Mouse (Mus musculus) neural tube, embryonic 14.5 days (tissue): ENCODE data around the gene Spcs1. TPM values are rescaled to one million over a fixed set of nuclear protein-coding genes. Genes with fewer than 3 reads are reported as not detected.

Experiments
- ATAC-seq: fragments of 200-750 bp; cut with Nextera tagmentation; 2 replicates; pipeline ENCODE4 v1.8.0; 2017; ENCODE audit warnings: low read depth, mild to moderate bottlenecking, moderate TSS enrichment, moderate library complexity
- H3K27ac ChIP-seq: fragments of 300-500 bp; sonication (generic); 2 replicates; pipeline ENCODE4 v1.5.1; 2014; ENCODE audit warnings: low read depth, mild to moderate bottlenecking, control low read depth, low read length, moderate library complexity, mixed read lengths
- H3K27me3 ChIP-seq: fragments of 300-500 bp; sonication (generic); 2 replicates; pipeline ENCODE4 v1.6.1; 2014; ENCODE audit warnings: low read length; ENCODE audit not compliant: control insufficient read depth, insufficient read depth
- H3K36me3 ChIP-seq: fragments of 300-500 bp; sonication (generic); 2 replicates; pipeline ENCODE4 v1.6.1; 2014; ENCODE audit warnings: low read length, mixed read lengths; ENCODE audit not compliant: control insufficient read depth, insufficient read depth
- H3K4me1 ChIP-seq: fragments of 300-500 bp; sonication (generic); 2 replicates; pipeline ENCODE4 v1.6.1; 2014; ENCODE audit warnings: low read length; ENCODE audit not compliant: control insufficient read depth, insufficient read depth
- H3K4me2 ChIP-seq: fragments of 300-500 bp; sonication (generic); 2 replicates; pipeline ENCODE4 v1.6.1; 2014; ENCODE audit warnings: mild to moderate bottlenecking, low read depth, low read length, control low read depth
- H3K4me3 ChIP-seq: fragments of 300-500 bp; sonication (generic); 2 replicates; pipeline ENCODE4 v1.5.1; 2014; ENCODE audit warnings: low read depth, low read length, control low read depth, mixed read lengths
- H3K9ac ChIP-seq: fragments of 300-500 bp; sonication (generic); replicated peaks from 2 replicates; pipeline ENCODE4 v1.6.1; 2014; ENCODE audit warnings: low read depth, mild to moderate bottlenecking, control low read depth, low read length, mixed read lengths
- H3K9me3 ChIP-seq: fragments of 300-500 bp; sonication (generic); 2 replicates; pipeline ENCODE4 v1.6.1; 2016; ENCODE audit warnings: low read length; ENCODE audit not compliant: control insufficient read depth
- WGBS: fragments of 180-500 bp; shearing (Covaris S2); extraction: QIAGEN DNeasy Blood & Tissue Kit; methylation state at CpG from one replicate; pipeline ENCODE4 v1.1.7; 2014; 5-methylcytosine and 5-hydroxymethylcytosine counted together
- polyA plus RNA-seq: library from polyadenylated mRNA; unstranded; fragments of >200 nt; fragmentation: Nextera tagmentation; extraction: Ambion mirVana; gene quantifications from 2 replicates; pipeline ENCODE4 v1.2.1, GENCODE M21; 2014

Gene Spcs1
- polyA plus RNA-seq, 1 experiment from 2014 or later, result 336 TPM

DNA sequence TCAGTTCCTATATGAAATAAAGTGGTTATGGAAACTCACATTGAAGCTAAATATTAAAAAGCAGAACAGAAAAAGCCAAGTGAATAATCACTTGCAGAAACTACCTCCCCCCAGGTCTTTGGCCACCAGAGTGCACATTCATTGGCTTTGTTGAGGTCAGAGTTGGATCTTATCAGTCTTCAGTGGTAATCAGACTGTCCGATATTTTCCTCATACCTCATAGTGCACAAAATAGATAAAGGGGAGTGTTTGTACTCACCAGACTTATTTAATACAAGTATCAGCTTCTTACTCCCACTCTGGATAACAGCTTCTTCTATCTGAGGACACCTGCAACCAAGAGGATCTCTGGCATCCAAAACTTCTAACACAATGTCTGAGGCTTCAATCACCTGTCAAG, 14.6 kb upstream of the Spcs1 start:
- H3K4me3 ChIP-seq, result no peak overlapping the region
- no peak overlapping the region for H3K4me2 ChIP-seq
- H3K9me3 ChIP-seq, result no peaks in the 10 kb centered on the region
- ATAC-seq, result no peak
- no peak overlapping the region for H3K9ac ChIP-seq
- WGBS, result 93% methylated on average over 1 of the region's 1 CpGs
- H3K36me3 ChIP-seq, result peaks cover 52% of the 10 kb centered on the region
- peaks cover 19% of the 10 kb centered on the region for H3K4me1 ChIP-seq
- no peaks in the 10 kb centered on the region for H3K27me3 ChIP-seq
- no peak overlapping the region for H3K27ac ChIP-seq

DNA sequence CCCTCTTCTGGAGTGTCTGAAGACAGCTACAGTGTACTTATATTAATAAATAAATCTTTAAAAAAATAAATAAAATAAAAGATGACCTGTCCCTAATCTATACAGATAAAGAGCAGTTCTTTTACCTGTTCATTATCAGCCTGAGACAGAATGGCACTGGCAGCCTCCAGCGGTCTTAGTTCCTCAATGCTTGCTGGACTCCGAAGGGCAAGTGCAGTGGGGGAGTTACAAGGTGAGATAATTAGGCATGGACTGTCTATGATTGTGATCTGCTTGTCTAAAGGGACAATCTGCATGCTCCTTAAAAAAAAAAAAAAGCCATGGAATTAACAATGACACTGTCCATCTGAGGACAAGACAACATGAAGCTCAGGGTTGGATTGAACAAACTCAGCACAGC, 12.5 kb upstream of the Spcs1 start:
- 95% methylated on average over 2 of the region's 2 CpGs for WGBS
- H3K36me3 ChIP-seq, result peaks cover 68% of the 10 kb centered on the region
- no peaks in the 10 kb centered on the region for H3K27me3 ChIP-seq
- no peak overlapping the region for H3K4me2 ChIP-seq
- no peak overlapping the region for H3K4me3 ChIP-seq
- no peaks in the 10 kb centered on the region for H3K9me3 ChIP-seq
- no peak overlapping the region for H3K9ac ChIP-seq
- H3K4me1 ChIP-seq, result peaks cover 8% of the 10 kb centered on the region
- no peak for ATAC-seq
- H3K27ac ChIP-seq, result no peak overlapping the region

DNA sequence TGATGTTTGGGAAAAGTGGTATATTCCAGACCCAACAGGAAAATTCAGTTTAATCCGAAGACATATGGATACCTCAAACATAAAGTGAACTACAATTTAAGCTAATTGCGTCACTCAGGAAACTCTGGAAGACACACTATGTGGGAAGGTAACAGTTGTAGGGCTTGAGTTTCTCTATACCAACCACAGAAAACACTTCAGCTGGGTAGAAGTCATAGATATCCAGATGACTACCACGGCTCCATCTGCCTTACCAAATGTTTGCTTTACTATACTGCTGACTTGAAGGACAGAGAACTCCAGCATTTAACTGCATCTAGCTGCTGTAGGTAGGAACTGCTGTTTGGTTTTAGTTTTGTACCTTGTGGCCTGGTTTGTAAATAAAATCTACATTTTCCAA, 10.1 kb upstream of the Spcs1 start:
- ATAC-seq, result no peak
- no peak overlapping the region for H3K9ac ChIP-seq
- 97% methylated on average over 3 of the region's 3 CpGs for WGBS
- H3K4me2 ChIP-seq, result no peak overlapping the region
- no peak overlapping the region for H3K27ac ChIP-seq
- H3K9me3 ChIP-seq, result no peaks in the 10 kb centered on the region
- H3K36me3 ChIP-seq, result peaks cover 74% of the 10 kb centered on the region
- H3K4me1 ChIP-seq, result no peaks in the 10 kb centered on the region
- H3K27me3 ChIP-seq, result no peaks in the 10 kb centered on the region
- no peak overlapping the region for H3K4me3 ChIP-seq

DNA sequence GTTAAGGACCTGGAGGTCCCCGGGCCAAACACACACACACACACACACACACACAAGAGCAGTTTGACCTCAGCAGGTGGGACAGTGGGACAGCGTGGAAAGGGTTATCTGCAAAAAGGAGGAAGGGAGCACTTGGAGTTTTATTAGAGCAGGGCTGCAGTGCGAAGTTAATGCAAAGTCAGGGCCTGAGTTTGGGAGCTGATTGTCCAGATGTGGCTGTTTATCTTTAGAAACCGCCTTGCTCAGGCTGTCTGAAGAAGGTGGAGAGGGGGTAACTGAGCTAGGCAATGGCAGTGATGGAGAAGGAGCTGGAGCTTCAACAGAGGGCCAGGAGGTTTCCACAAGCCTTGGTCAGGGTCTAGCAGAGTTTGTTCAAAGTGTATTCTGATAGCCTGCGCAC, 5.3 kb upstream of the Spcs1 start:
- Histone ChIP-seq H3K27me3 (no peaks in the 10 kb centered on the region), H3K4me1 (peaks cover 6% of the 10 kb centered on the region), H3K4me2 (no peak overlapping the region), H3K4me3 (no peak overlapping the region), H3K9ac (no peak overlapping the region), H3K9me3 (no peaks in the 10 kb centered on the region), H3K27ac (no peak overlapping the region), H3K36me3 (peaks cover 32% of the 10 kb centered on the region)
- ATAC-seq, result no peak
- 79% methylated on average over 5 of the region's 5 CpGs for WGBS

DNA sequence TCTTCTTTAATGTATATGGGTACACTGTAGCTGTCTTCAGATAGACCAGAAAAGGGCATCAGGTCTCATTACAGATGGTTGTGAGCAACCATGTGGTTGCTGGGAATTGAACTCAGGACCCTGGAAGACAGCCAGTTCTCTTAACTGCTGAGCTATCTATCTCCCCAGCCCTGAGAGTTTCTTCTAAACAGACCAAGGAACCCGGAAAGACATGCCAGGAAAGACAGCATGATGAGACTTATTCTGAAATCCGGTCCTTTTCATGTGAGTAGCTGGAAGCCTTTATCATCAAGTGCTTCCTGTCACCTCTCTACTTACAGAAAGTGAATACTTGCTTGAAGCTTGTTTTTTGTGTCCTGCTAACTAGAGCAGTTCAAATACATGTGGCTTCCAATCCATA, 3.1 kb upstream of the Spcs1 start:
- H3K4me1 ChIP-seq, result peaks cover 13% of the 10 kb centered on the region
- H3K4me3 ChIP-seq, result no peak overlapping the region
- H3K9ac ChIP-seq, result no peak overlapping the region
- no peak overlapping the region for H3K4me2 ChIP-seq
- peaks cover 14% of the 10 kb centered on the region for H3K36me3 ChIP-seq
- H3K27ac ChIP-seq, result no peak overlapping the region
- no peaks in the 10 kb centered on the region for H3K27me3 ChIP-seq
- no peaks in the 10 kb centered on the region for H3K9me3 ChIP-seq
- WGBS, result 87% methylated on average over 2 of the region's 2 CpGs
- no peak for ATAC-seq

DNA sequence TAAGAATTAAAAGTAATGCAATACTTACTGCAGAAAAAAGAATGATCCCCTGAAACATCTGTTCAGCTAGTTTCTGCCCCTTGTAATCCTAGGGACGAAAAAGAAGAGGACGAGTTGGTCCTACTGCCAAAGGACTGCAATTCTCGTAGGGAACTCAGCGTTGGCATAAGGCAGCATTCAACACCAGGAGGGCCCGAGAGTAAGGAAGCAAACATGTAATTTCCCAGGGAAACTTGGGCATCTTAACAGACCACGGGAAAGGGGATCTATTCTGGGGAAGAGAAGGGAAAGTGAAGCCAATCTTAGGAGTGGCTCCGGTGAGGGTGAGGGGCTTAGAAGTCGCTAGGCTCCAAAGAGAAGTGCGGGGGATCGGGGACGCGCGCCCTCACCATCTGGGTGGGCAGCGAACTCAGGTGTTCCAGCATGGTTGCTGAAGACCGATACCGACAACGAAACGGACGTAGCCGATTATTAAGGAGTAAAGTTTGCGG, 611 bp downstream of the Spcs1 start:
- H3K36me3 ChIP-seq, result peaks cover 3% of the 10 kb centered on the region
- peak; percentile 49 for ATAC-seq
- H3K9ac ChIP-seq, result peak overlapping the region; percentile 86
- WGBS, result under 1% methylated on average over 21 of the region's 21 CpGs
- no peaks in the 10 kb centered on the region for H3K9me3 ChIP-seq
- H3K4me3 ChIP-seq, result peak overlapping the region; percentile 94
- H3K4me1 ChIP-seq, result peaks cover 13% of the 10 kb centered on the region
- H3K27me3 ChIP-seq, result no peaks in the 10 kb centered on the region
- H3K4me2 ChIP-seq, result peak overlapping the region; percentile 54
- H3K27ac ChIP-seq, result peak overlapping the region; percentile 89

DNA sequence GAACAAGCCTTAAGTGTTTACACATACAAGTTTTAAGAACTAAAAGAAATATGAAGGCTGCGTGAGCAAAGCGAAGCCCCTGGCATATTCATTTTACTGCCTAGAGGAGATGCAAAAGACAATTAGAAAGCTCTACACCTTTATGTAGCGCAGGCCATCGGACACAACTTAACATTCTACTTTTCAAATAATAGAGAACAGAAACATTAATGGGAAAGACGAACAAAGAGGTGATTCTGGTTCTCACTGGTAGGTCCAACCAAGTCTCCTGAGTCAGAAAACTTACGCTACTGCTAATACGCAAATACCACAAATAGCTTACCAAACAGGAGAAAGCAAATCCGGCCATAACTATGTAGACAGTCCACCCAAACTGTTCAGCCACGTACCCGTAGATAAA, 1.1 kb downstream of the Spcs1 start:
- Histone ChIP-seq H3K4me3 (peak overlapping the region; percentile 94), H3K27me3 (no peaks in the 10 kb centered on the region), H3K27ac (no peak overlapping the region), H3K36me3 (peaks cover 3% of the 10 kb centered on the region), H3K4me2 (peak overlapping the region; percentile 54), H3K9me3 (no peaks in the 10 kb centered on the region), H3K4me1 (peaks cover 13% of the 10 kb centered on the region), H3K9ac (peak overlapping the region; percentile 86)
- no peak for ATAC-seq
- WGBS, result 68% methylated on average over 10 of the region's 10 CpGs

DNA sequence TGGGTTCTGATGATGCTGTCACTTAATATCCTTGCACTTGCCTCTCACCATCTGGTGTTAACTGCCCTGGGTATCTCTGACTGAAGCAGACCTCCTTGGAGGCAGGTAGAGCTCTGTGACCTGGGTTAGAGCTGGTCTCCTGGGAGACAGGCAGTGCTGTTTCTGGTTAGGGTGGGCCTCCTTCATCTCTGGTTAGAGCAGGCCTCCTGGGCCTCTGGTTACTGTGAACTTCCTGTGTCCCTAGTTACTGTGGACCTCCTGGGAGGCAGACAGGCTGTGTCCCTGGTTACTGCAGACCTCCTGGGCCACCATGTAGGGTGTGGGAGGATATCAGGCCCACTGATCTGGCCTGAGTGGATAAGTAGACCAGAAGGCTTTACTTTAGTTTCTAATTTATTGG, 5.1 kb downstream of the Spcs1 start:
- Histone ChIP-seq H3K27me3 (no peaks in the 10 kb centered on the region), H3K27ac (no peak overlapping the region), H3K4me1 (peaks cover 6% of the 10 kb centered on the region; the same call in 1 of the 2 replicates), H3K36me3 (peaks cover 3% of the 10 kb centered on the region; the same call in 1 of the 2 replicates), H3K9me3 (no peaks in the 10 kb centered on the region), H3K4me2 (no peak overlapping the region), H3K9ac (no peak overlapping the region), H3K4me3 (no peak overlapping the region)
- ATAC-seq, result no peak

DNA sequence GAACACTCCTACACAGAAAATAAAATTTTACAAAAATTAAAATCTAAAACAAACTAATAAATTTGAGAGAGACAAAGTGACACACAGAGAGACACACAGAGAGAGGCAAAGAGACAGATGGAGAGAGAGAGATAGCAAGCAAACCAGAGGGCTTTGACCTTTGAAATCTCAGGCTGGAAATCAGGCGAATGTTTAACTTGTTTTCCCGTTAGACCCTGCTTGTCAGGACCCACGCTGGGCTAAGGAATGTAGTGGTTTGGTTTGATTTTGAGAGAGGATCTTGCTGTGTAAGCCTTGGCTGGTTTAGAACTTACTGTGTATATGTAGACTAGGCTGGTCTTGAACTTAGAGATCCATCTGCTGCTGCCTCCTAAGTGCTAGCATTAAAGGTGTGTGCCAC, 25.2 kb downstream of the Spcs1 start:
- no peaks in the 10 kb centered on the region for H3K4me1 ChIP-seq
- H3K27me3 ChIP-seq, result no peaks in the 10 kb centered on the region
- 86% methylated on average over 3 of the region's 3 CpGs for WGBS
- H3K4me3 ChIP-seq, result no peak overlapping the region
- no peak overlapping the region for H3K4me2 ChIP-seq
- ATAC-seq, result no peak
- H3K9ac ChIP-seq, result no peak overlapping the region
- no peak overlapping the region for H3K27ac ChIP-seq
- peaks cover 19% of the 10 kb centered on the region; the same call in 1 of the 2 replicates for H3K36me3 ChIP-seq
- H3K9me3 ChIP-seq, result no peaks in the 10 kb centered on the region
